Mouse (Mus musculus) heart, adult 2 months (tissue): Measurements from ENCODE around the gene Thsd4.

ENCODE experiments used
- CTCF ChIP-seq: fragments of 200-600 bp; IDR thresholded peaks from 2 replicates; pipeline ENCODE4 v1.8.1; 2022; ENCODE audit warnings: antibody characterized with exemption, mild to moderate bottlenecking, moderate library complexity
- POLR2A ChIP-seq: fragments of 200-500 bp; IDR thresholded peaks from 2 replicates; pipeline ENCODE4 v1.6.1; 2011; ENCODE audit warnings: mild to moderate bottlenecking, low read depth, low read length, control low read depth; ENCODE audit not compliant: insufficient read depth

DNA sequence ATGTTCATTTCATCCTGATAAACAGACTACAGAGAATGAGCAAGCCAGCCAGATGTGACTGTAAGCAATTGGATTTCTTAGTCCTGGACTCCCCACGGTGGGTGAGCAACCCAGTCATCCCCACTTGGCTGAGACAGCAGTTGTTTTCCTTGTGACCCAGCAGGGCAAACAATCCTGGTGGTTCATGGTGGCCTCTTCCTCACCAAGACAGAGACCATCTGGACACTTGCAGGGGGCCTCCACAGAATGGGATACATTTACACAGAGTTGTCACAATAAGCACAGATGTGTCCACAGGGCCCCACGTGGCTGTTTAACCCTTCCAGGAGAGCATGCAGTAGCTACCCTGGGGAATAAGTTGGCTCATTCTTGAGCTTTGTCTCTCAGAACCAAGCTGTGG is 123.8 kb downstream of the Thsd4 start:
- TF ChIP-seq POLR2A (no peak), CTCF (no peak)
